Mouse (Mus musculus) v-Abl transformed pro-B cells (cell line): ENCODE measurements around the gene Gm28053.

Experiments used
- in situ Hi-C, 2 experiments: fragments of 400-800 bp; cut with MboI; formaldehyde crosslinking; loops; one replicate each; pipeline ENCODE4 v1.15.1; 2025; ENCODE audit not compliant: unreplicated experiment in 2 of 2

Gene Gm28053

GRCm38 (mm10) chr6:48689320-48689719 lies 29.1 kb upstream of the Gm28053 start:
- in situ Hi-C loops, result no loop called here

DNA sequence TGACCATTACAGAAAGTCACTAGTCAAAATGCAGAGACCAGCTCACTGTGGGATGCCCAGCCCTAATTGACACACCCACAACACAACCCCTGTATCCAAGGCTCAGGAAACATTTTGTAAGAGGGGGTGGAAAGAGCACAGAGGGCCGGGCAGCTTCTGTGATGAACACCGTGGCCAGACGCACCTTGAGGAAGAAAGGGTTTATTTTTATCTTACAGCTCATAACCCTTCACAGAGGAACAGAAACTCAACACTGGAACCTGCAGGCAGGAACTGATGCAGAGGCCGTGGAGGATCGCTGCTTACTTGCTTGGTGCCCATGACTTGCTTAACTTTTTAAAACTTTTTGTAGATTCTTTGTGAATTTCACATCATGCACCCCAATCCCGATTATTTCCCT lies 25.4 kb upstream of the Gm28053 start:
- in situ Hi-C loops, result loop anchor here (5.0 kb wide), 1 partner anchor 46 kb away; the partner anchor contains the start of gene Gimap8 (in 2 of the 2)

GRCm38 (mm10) chr6:48696830-48697554 lies 21.4 kb upstream of the Gm28053 start:
- in situ Hi-C loops, result no loop called here

DNA sequence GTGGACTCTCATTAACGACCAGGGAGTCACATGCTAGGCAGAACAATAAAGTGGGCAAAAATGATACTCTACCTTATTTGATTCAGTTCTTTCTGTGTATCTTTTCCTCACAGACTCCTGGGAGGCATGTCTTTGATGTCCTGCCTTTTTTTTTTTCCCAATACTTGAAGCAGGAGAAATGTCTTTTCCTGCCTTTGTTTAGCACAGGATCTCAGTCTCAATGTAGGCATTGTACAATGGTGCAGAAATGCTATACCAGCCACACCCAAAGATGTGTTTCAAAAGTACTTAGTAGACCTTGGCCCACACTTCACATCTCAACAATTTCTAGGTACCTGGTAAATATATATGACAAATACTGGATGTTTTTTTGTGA lies 20.9 kb upstream of the Gm28053 start:
- in situ Hi-C loops, result no loop called here

- in situ Hi-C loops, result no loop called here
These were observed 20.1 kb upstream of the Gm28053 start for GRCm38 (mm10) chr6:48698066-48698856.

DNA sequence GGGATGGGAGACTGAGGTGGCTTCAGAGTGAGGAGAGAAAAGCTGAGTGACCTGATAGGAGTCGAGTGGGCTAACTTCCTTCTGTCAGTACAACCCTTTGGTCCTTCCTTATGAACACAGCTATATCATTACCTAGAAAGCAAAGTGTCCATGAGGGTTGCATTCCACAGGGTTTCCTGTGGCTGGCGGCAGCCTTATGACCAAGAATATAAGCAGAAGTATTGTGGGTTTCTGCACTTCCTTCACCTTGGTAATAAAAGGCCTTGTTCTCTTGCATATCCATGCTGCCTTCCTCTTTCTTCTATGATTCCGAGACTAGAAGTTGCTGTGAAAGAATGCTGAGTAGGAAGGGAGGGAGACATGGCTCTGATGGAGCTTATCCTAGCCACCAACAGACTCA lies 19.5 kb upstream of the Gm28053 start:
- in situ Hi-C loops, result no loop called here

- in situ Hi-C loops, result loop anchor here (5.0 kb wide), 1 partner anchor 37 kb away; the partner anchor contains the start of gene Gimap1 (in 2 of the 2)
These were observed 17.9 kb upstream of the Gm28053 start for GRCm38 (mm10) chr6:48700251-48701075.

DNA sequence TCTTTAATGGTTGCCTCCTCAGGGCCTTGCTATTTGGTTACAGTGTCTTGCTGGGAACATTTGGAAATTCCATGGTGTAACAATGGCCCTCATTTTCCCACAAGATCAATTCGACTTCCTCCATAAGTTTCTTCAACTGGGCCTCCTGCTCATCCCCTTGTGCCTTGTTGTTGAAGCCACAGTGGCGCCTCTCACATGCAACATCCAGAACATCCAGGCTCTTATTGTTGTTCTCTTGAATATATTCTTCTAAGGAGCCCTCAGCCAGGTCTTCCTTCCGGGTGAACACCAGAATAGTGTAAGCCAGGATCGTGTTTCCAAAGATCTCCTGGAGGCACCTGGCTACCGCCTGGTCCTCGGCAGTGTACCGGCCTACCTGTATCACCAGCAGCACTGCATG lies 16.3 kb upstream of the Gm28053 start:
- in situ Hi-C loops, result loop anchor here (5.0 kb wide), 1 partner anchor 35 kb away; the partner anchor contains the start of gene Gimap1 (in 2 of the 2)

- in situ Hi-C loops, result loop anchor here (5.0 kb wide), 1 partner anchor 35 kb away; the partner anchor contains the start of gene Gimap1 (in 2 of the 2)
These were observed 15.8 kb upstream of the Gm28053 start for GRCm38 (mm10) chr6:48702601-48703000.

DNA sequence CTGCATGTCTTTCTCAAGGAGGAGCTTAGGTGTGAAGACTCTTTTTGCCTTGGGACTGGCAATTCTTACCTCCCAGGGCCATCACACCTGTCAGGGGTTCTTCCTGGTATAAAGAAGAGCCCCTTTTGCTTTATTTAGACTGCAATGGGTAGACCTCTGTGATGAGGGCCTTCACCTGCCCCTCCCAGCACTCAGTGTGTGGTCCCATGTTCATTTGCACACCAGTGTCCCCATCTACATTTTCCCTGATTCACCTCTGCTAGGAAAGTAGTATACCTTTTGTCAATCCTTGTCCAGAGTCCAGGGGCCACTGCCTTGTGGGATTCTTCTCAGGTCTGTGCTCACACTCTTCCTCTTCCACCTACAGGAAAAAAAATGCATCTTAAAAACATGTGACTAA lies 14.3 kb upstream of the Gm28053 start:
- in situ Hi-C loops, result loop anchor here (5.0 kb wide), 1 partner anchor 33 kb away; the partner anchor contains the start of gene Gimap1 (in 2 of the 2)

DNA sequence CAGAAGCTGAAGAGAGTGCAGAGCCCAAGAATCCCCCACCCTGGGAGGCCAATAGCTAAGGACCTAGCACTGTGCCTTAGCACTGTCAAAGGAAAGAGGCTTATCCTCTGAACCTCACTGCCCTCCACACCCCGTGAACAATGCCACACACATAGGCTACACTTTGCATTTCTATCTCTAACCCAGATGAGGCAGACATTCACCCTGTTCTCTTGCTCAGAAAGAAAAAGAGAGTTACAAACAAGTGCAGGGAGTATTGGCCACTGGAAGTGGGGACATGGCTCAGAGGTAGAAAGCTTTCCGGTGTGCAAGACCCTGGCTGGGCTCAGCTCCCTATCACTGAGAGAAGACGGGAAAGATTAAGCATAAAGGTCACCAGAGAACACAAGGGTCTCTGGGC lies 12.3 kb upstream of the Gm28053 start:
- in situ Hi-C loops, result no loop called here

- in situ Hi-C loops, result no loop called here
These were observed 1.9 kb downstream of the Gm28053 start for GRCm38 (mm10) chr6:48720326-48720725.

DNA sequence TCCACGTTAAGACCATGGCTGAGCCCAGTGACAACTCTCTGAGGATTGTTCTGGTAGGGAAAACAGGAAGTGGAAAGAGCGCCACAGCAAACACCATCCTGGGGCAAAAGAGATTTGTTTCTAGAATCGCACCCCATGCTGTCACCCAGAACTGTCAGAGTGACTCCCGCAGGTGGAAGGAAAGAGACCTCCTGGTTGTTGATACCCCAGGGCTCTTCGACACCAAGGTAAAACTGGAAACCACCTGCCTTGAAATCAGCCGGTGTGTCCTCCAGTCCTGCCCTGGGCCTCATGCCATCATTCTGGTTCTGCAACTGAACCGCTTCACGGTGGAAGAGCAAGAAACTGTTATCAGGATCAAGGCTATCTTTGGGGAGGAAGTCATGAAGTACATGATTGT lies 5.1 kb downstream of the Gm28053 start:
- in situ Hi-C loops, result no loop called here

DNA sequence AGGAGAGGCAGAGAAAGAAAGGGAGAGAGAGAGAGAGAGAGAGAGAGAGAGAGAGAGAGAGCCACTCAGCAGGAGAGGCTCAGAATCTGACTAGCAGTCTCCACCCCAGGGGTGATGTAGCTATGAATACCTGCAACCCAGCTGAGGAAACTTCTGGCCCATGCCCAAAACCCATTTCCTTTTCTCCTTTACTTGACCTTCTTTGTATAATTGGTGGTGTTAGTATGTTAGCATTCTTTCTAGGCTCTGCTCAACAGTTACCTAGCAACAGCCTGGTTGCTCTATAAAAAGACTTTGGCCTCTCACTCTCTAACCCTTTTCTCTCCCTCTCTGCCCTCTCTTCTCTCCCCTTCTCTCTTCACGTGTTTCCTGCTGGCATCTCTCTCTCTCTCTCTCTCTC lies 7.1 kb downstream of the Gm28053 start:
- in situ Hi-C loops, result no loop called here

- in situ Hi-C loops, result no loop called here
These were observed 9.4 kb downstream of the Gm28053 start for GRCm38 (mm10) chr6:48727761-48728160.

DNA sequence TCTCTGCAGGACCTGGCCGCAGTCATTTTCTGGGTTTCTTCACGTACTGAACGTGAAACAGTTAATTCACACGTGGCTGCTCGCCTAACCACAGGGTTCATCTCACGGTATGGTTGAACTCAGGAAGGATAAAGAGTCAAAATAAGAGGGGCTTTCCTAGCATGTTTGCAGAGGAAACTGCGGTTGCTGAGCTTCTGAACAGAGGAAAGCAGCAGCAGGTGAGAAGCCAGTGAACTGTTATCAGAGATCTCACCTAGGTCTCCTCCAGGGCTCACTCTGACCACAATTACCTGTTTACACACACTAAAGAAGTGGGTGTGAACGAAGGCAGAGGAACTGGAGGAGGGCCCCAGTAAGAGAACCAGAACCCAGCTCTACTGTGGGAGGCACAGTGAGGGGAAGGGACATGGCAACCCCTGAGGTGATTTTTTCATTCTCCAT lies 14.5 kb downstream of the Gm28053 start:
- in situ Hi-C loops, result no loop called here

- in situ Hi-C loops, result no loop called here
These were observed 15.3 kb downstream of the Gm28053 start for GRCm38 (mm10) chr6:48733660-48734059.

GRCm38 (mm10) chr6:48737053-48737452 lies 18.6 kb downstream of the Gm28053 start:
- in situ Hi-C loops, result loop anchor here (5.0 kb wide), 1 partner anchor 35 kb away; no protein-coding TSS in a partner anchor

- in situ Hi-C loops, result loop anchor here (5.0 kb wide), 1 partner anchor 35 kb away; no protein-coding TSS in a partner anchor
These were observed 19.3 kb downstream of the Gm28053 start for GRCm38 (mm10) chr6:48737688-48738087.

DNA sequence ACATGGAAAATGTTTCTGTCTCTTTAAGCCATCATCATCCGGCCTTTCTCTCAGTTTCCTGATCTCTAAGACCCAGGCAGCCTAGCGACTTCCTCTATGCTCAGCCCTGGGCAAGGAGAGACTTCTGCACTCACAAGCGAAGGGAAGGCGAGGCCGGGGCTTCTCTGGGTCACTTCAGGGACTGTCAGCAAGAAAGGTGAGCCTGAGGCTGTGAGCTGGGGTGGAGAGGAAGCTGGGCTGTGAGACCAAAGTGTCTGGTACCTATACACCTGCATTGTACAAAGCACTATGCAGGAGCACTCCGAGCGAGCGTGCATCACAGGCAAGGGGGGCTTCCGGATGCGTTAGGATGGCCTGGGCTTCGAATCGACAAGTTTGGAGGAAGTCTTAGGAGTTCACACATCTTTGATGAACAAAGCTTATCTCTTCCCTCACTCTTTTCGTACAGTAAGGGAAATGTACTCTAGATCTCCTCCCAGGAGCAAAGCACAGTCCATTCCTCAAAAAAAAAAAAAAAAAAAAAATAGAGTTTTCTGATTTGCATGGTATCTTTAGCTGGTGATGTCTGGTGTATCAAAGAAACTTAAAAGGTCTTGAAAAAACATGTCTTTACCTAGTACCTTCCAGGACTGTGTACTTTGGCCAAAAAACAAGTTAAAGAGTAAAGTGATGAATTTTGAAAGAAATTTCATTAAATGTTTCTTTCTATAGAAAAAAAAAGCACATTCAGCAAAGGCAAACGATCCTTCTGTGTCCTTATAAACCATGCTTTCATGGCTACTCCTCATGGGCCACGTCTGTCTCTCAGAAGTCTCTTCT lies 20.8 kb downstream of the Gm28053 start, which contains the start of gene Gimap1:
Gene Gimap1, plus strand, starts transcription at position 94 of the 819 bp plus-strand sequence.
- in situ Hi-C loops, result loop anchor here (5.0 kb wide), 1 partner anchor 37 kb away; no protein-coding TSS in a partner anchor
